Mouse (Mus musculus) layer of hippocampus, postnatal 10 days (tissue): ENCODE results near the gene Btbd10. TPM values are rescaled to one million over a fixed set of nuclear protein-coding genes. Genes with fewer than 3 reads are reported as not detected.

Experiments used
- DNase-seq, 2 experiments: peaks; one replicate each; pipeline ENCODE4 v3.0.0; 2021; ENCODE audit warnings: low spot score in 2 of 2
- total RNA-seq, 2 experiments: library from RNA; stranded (reverse); gene quantifications; 2 replicates each; pipeline ENCODE4 v1.2.3; 2021

The Btbd10 gene
- total RNA-seq, 2 experiments from 2014 or later, result 62.6 to 69.4 TPM

GRCm38 (mm10) chr7:113295077-113295890, 73.9 kb downstream of the Btbd10 start:
- no peak for DNase-seq

- DNase-seq, result no peak
Measured at GRCm38 (mm10) chr7:113294598-113294997, 74.6 kb downstream of the Btbd10 start.

GRCm38 (mm10) chr7:113292193-113292592, 77.0 kb downstream of the Btbd10 start:
- no peak for DNase-seq

GRCm38 (mm10) chr7:113291741-113292140, 77.5 kb downstream of the Btbd10 start:
- no peak for DNase-seq

- DNase-seq, result no peak
Measured at GRCm38 (mm10) chr7:113289211-113289610, 80.0 kb downstream of the Btbd10 start.

GRCm38 (mm10) chr7:113285405-113285804, 83.8 kb downstream of the Btbd10 start:
- no peak for DNase-seq

GRCm38 (mm10) chr7:113279246-113279645, 89.9 kb downstream of the Btbd10 start:
- DNase-seq, result no peak

GRCm38 (mm10) chr7:113278493-113278892, 90.7 kb downstream of the Btbd10 start:
- no peak for DNase-seq

GRCm38 (mm10) chr7:113277245-113277644, 91.9 kb downstream of the Btbd10 start:
- no peak for DNase-seq

- no peak for DNase-seq
Measured at GRCm38 (mm10) chr7:113272338-113272997, 96.7 kb downstream of the Btbd10 start.

GRCm38 (mm10) chr7:113270991-113271390, 98.2 kb downstream of the Btbd10 start:
- no peak for DNase-seq

- peak; percentile 44 to 57 for DNase-seq
Measured at GRCm38 (mm10) chr7:113270551-113270950, 98.6 kb downstream of the Btbd10 start.

GRCm38 (mm10) chr7:113269921-113270320, 99.3 kb downstream of the Btbd10 start:
- no peak for DNase-seq

- no peak for DNase-seq
Measured at GRCm38 (mm10) chr7:113269081-113269480, 100.1 kb downstream of the Btbd10 start.

- DNase-seq, result peak; percentile 82
Measured at GRCm38 (mm10) chr7:113268287-113268686, 100.9 kb downstream of the Btbd10 start.

Other genes with a start within 250 kb of the Btbd10 start
- gene Arntl, start 161.9 kb downstream of the Btbd10 start, total RNA-seq, result 10 to 100 TPM; 26.3 to 28.1 TPM
- gene Pth, start 19.2 kb upstream of the Btbd10 start, total RNA-seq, result not detected
- 100 to 1,000 TPM; 108 to 136 TPM for gene Far1, start 144.4 kb upstream of the Btbd10 start, total RNA-seq